In the genomic region with DNA sequence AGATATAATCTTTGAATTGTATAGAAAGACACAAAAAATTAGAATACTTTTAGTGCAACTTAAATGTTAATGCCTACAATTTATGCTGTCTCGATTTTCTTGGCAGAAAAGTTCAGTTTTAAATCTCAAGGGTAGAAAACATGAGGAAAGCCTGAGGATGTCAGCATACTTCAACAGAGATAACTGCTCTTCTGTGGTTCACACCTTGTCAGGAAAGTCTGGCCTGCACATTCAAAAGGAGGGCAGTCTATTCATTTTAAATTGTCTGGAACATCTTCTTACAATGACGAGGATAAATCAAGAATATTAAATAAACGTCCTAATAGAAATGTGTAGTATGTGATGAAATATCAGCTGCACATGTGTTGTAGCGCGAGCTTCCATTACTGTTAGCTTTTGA, we compare ENCODE assay signal across 34 mouse cellular contexts. TPM values are rescaled to one million over a fixed set of nuclear protein-coding genes. Genes with fewer than 3 reads are reported as not detected.
"Had no signal": no experiment of that assay in that cellular context is flagged by ENCODE, and none has a peak within 500 bp of the region (broad histone marks: within the 10 kb centered on the region; RNA-seq: fewer than 3 reads in every experiment).

No protein-coding gene starts in this region.

- H3K36me3 ChIP-seq: limb, embryonic 10.5 days; limb, embryonic 12.5 days; limb, embryonic 13.5 days; limb, embryonic 15.5 days; liver, embryonic 12.5 days; liver, embryonic 13.5 days; liver, embryonic 15.5 days; lung, embryonic 15.5 days; midbrain, embryonic 12.5 days; midbrain, embryonic 13.5 days; midbrain, embryonic 15.5 days; neural tube, embryonic 12.5 days had no signal

- H3K4me2 ChIP-seq: limb, embryonic 12.5 days; limb, embryonic 13.5 days; limb, embryonic 15.5 days; liver, embryonic 11.5 days; liver, embryonic 12.5 days; liver, embryonic 13.5 days; liver, embryonic 15.5 days; lung, embryonic 14.5 days; lung, embryonic 15.5 days; midbrain, embryonic 12.5 days; midbrain, embryonic 13.5 days; midbrain, embryonic 15.5 days; neural tube, embryonic 12.5 days had no signal

- H3K4me1 ChIP-seq: limb, embryonic 10.5 days; limb, embryonic 12.5 days; limb, embryonic 13.5 days; limb, embryonic 15.5 days; lung, embryonic 15.5 days; midbrain, embryonic 12.5 days; midbrain, embryonic 13.5 days; midbrain, embryonic 15.5 days; neural tube, embryonic 12.5 days had no signal

- H3K9ac ChIP-seq: limb, embryonic 12.5 days; limb, embryonic 13.5 days; limb, embryonic 15.5 days; liver, embryonic 12.5 days; liver, embryonic 13.5 days; liver, embryonic 14.5 days; liver, embryonic 15.5 days; liver, postnatal 0 days; lung, embryonic 14.5 days; lung, embryonic 15.5 days; midbrain, embryonic 12.5 days; midbrain, embryonic 13.5 days; midbrain, embryonic 15.5 days; neural tube, embryonic 12.5 days had no signal

- ATAC-seq: liver, embryonic 12.5 days; liver, postnatal 0 days; lung, postnatal 0 days; midbrain, embryonic 13.5 days; midbrain, embryonic 15.5 days; midbrain, embryonic 16.5 days had no signal

- H3K4me3 ChIP-seq: left cerebral cortex, adult 2 months; limb, embryonic 10.5 days; limb, embryonic 12.5 days; limb, embryonic 13.5 days; limb, embryonic 15.5 days; liver, embryonic 12.5 days; liver, embryonic 13.5 days; liver, embryonic 15.5 days; lung, embryonic 15.5 days; megakaryocyte, embryonic 14.5 days; midbrain, embryonic 12.5 days; midbrain, embryonic 13.5 days; midbrain, embryonic 15.5 days; myocyte; neural tube, embryonic 12.5 days had no signal

- DNase-seq: left cerebral cortex, postnatal 4 days; liver; liver, embryonic 13.5 days; liver, postnatal 0 days; lung, adult 18-20 months; lung, adult 2 months; lung, embryonic 14.5 days; lung, postnatal 10 days; lung, postnatal 14 days; lung, postnatal 36 days; lung, postnatal 4 days; midbrain, embryonic 14.5 days had no signal

- H3K9me3 ChIP-seq: limb, embryonic 10.5 days; limb, embryonic 12.5 days; limb, embryonic 13.5 days; limb, embryonic 15.5 days; liver, embryonic 12.5 days; liver, embryonic 13.5 days; liver, embryonic 15.5 days; lung, embryonic 15.5 days; megakaryocyte, embryonic 14.5 days; midbrain, embryonic 12.5 days; midbrain, embryonic 13.5 days; midbrain, embryonic 15.5 days; neural tube, embryonic 12.5 days had no signal

- H3K27ac ChIP-seq: left cerebral cortex, adult 2 months; limb, embryonic 10.5 days; limb, embryonic 12.5 days; limb, embryonic 13.5 days; limb, embryonic 15.5 days; liver, embryonic 12.5 days; liver, embryonic 13.5 days; liver, embryonic 14.5 days; liver, embryonic 15.5 days; lung, embryonic 15.5 days; macrophage; midbrain, embryonic 12.5 days; midbrain, embryonic 13.5 days; midbrain, embryonic 15.5 days; neural tube, embryonic 12.5 days had no signal

- H3K27me3 ChIP-seq: limb, embryonic 12.5 days; limb, embryonic 13.5 days; limb, embryonic 15.5 days; liver, embryonic 12.5 days; liver, embryonic 13.5 days; liver, embryonic 15.5 days; lung, embryonic 15.5 days; megakaryocyte, embryonic 14.5 days; midbrain, embryonic 12.5 days; midbrain, embryonic 13.5 days; midbrain, embryonic 15.5 days; neural tube, embryonic 12.5 days had no signal

RNA-seq across cellular contexts. Expression of gene Prkn, which starts 38.8 kb away (rescaled TPM):
- total RNA-seq: monocyte, adult 5-6 weeks had no signal

RNA-seq across cellular contexts. Expression of gene Pacrg, which starts 38.9 kb away (rescaled TPM):
- total RNA-seq: liver, adult 2 months; monocyte, adult 5-6 weeks had no signal
- polyA plus RNA-seq: liver, adult 2 months; liver, embryonic 15.5 days; liver, embryonic 16.5 days; liver, postnatal 0 days had no signal
